Mouse (Mus musculus) frontal cortex, postnatal 36 days (tissue): ENCODE measurements around the gene Tnnc2.

Experiments
- DNase-seq, 2 experiments: peaks; one replicate each; pipeline ENCODE4 v3.0.0; 2022; ENCODE audit warnings: low spot score in 2 of 2

The Tnnc2 gene

GRCm38 (mm10) chr2:164795868-164796267, 16.1 kb upstream of the Tnnc2 start:
- DNase-seq = no peak

GRCm38 (mm10) chr2:164794293-164794692, 14.5 kb upstream of the Tnnc2 start:
- DNase-seq = peak; percentile 80 to 87

GRCm38 (mm10) chr2:164793772-164794171, 14.0 kb upstream of the Tnnc2 start:
- no peak for DNase-seq

- peak; percentile 51 to 63 for DNase-seq
Observed at GRCm38 (mm10) chr2:164793236-164793635, 13.5 kb upstream of the Tnnc2 start.

- no peak for DNase-seq
Observed at GRCm38 (mm10) chr2:164792400-164793190, 12.8 kb upstream of the Tnnc2 start.

- DNase-seq = no peak
Observed at GRCm38 (mm10) chr2:164791841-164792261, 12.1 kb upstream of the Tnnc2 start.

GRCm38 (mm10) chr2:164790451-164790850, 10.7 kb upstream of the Tnnc2 start:
- DNase-seq = no peak

- DNase-seq = no peak
Observed at GRCm38 (mm10) chr2:164788411-164788810, 8.6 kb upstream of the Tnnc2 start.

GRCm38 (mm10) chr2:164787779-164788178, 8.0 kb upstream of the Tnnc2 start:
- no peak for DNase-seq

GRCm38 (mm10) chr2:164787032-164787431, 7.3 kb upstream of the Tnnc2 start:
- no peak for DNase-seq

- no peak for DNase-seq
Observed at GRCm38 (mm10) chr2:164786388-164786885, 6.7 kb upstream of the Tnnc2 start.

- DNase-seq = peak; percentile 82 to 83
Observed at GRCm38 (mm10) chr2:164785481-164786387, 6.0 kb upstream of the Tnnc2 start, which contains the start of gene Snx21. Snx21 (plus strand) TSS chr2:164785823.

GRCm38 (mm10) chr2:164784869-164785420, 5.2 kb upstream of the Tnnc2 start:
- no peak for DNase-seq

GRCm38 (mm10) chr2:164783926-164784581, 4.3 kb upstream of the Tnnc2 start:
- DNase-seq = no peak

- DNase-seq = no peak
Observed at GRCm38 (mm10) chr2:164781876-164782275, 2.1 kb upstream of the Tnnc2 start.

- no peak for DNase-seq
Observed at GRCm38 (mm10) chr2:164778809-164779208, 958 bp downstream of the Tnnc2 start.

GRCm38 (mm10) chr2:164778015-164778287, 1.8 kb downstream of the Tnnc2 start:
- DNase-seq = no peak

GRCm38 (mm10) chr2:164777246-164778014, 2.3 kb downstream of the Tnnc2 start:
- no peak for DNase-seq

GRCm38 (mm10) chr2:164776801-164777200, 3.0 kb downstream of the Tnnc2 start:
- DNase-seq = no peak

- DNase-seq = no peak
Observed at GRCm38 (mm10) chr2:164776130-164776529, 3.6 kb downstream of the Tnnc2 start.

GRCm38 (mm10) chr2:164773989-164774364, 5.8 kb downstream of the Tnnc2 start:
- DNase-seq = no peak
